Mouse (Mus musculus): ENCODE results near the gene 1700017N19Rik. TPM values are rescaled to one million over a fixed set of nuclear protein-coding genes. Genes with fewer than 3 reads are reported as not detected.

The 1700017N19Rik gene
- polyA plus RNA-seq, 1 experiment from 2014 or later: not detected

DNA sequence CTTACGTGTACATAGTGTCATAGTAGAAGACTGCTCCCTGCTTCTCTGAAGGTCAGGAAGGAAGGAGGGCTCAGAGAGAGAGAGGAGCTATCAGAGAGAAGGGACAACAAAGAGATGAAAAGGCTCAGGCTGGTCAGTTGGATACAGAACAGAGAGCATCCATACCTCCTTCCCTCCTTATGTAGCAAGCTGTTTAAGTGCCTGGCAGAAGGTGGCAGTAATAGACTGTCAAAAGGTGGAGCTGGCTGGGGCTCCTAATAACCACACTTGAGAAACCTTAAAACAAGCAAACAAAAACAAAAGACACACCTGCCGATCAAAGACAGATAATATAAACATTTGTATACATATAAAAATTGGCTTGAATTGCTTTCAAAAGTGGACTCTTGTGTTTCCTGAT lies 14.0 kb downstream of the 1700017N19Rik start:
- no peak overlapping the region for H3K9ac ChIP-seq
- H3K36me3 ChIP-seq: no peaks in the 10 kb centered on the region
- no peak overlapping the region for H3K4me3 ChIP-seq (replicated peaks)
- no peaks in the 10 kb centered on the region for H3K9me3 ChIP-seq (replicated peaks)
- no peak overlapping the region for H3K27ac ChIP-seq
- no peak for ATAC-seq (replicated peaks; ENCODE audit: low FRiP score)
- WGBS: 44% methylated on average over 2 of the region's 2 CpGs
- no peaks in the 10 kb centered on the region for H3K4me1 ChIP-seq
- no peak overlapping the region for H3K4me2 ChIP-seq
- H3K27me3 ChIP-seq: no peaks in the 10 kb centered on the region

GRCm38 (mm10) chr10:100617233-100617903 lies 27.1 kb downstream of the 1700017N19Rik start:
- H3K9ac ChIP-seq: no peak overlapping the region
- H3K27ac ChIP-seq: no peak overlapping the region
- no peaks in the 10 kb centered on the region for H3K27me3 ChIP-seq
- ATAC-seq (replicated peaks; ENCODE audit: low FRiP score): no peak
- H3K4me1 ChIP-seq: no peaks in the 10 kb centered on the region
- no peaks in the 10 kb centered on the region for H3K36me3 ChIP-seq
- H3K4me2 ChIP-seq: no peak overlapping the region
- no peak overlapping the region for H3K4me3 ChIP-seq (replicated peaks)
- 76% methylated on average over 6 of the region's 6 CpGs for WGBS
- no peaks in the 10 kb centered on the region for H3K9me3 ChIP-seq (replicated peaks)

DNA sequence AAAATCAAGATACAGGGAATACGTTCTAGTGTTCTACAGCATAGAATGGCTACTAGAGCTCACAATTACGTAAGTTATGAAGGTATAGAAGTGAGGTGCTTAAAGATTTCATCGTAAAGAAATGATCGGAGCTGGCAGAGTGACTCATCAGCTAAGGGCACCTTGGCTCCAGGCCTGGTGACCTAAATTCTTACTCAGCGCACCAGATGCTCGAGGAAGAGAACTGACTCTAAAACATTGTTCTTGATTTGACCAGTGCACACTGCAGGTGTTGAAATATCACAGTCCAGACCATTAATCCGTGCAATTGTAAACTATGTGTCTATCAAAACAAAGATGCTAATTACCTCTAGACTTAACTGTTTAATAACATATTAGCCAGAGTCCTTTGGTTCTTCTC lies 29.2 kb downstream of the 1700017N19Rik start:
- ATAC-seq (replicated peaks; ENCODE audit: low FRiP score): no peak
- H3K27ac ChIP-seq: no peak overlapping the region
- no peak overlapping the region for H3K4me2 ChIP-seq
- 86% methylated on average over 7 of the region's 7 CpGs for whole genome bisulfite sequencing
- H3K9ac ChIP-seq: no peak overlapping the region
- H3K4me1 ChIP-seq: no peaks in the 10 kb centered on the region
- no peaks in the 10 kb centered on the region for H3K27me3 ChIP-seq
- no peaks in the 10 kb centered on the region for H3K36me3 ChIP-seq
- no peaks in the 10 kb centered on the region for H3K9me3 ChIP-seq (replicated peaks)
- no peak overlapping the region for H3K4me3 ChIP-seq (replicated peaks)

DNA sequence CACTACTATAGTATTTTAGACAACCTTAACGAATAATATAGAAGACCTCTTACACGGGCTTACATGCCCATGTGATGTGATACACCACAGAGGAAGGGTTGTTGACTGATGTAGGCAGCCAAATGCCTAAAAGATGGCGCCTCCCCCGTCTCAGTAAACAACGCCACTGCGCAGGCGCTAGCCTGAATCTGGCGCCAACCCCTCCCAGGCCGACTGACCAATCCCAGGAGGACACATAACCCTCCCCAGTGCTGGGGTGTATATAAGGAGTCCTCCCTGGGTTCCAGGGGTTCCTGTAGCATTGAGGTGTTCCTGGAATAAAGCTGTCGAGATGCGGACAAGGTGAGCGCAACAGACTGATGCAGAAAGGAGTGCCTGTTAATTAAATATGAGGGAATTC lies 29.8 kb downstream of the 1700017N19Rik start:
- Histone ChIP-seq H3K9me3 (replicated peaks) (no peaks in the 10 kb centered on the region), H3K27me3 (no peaks in the 10 kb centered on the region), H3K36me3 (no peaks in the 10 kb centered on the region), H3K27ac (no peak overlapping the region), H3K4me1 (no peaks in the 10 kb centered on the region), H3K9ac (no peak overlapping the region), H3K4me2 (no peak overlapping the region), H3K4me3 (replicated peaks) (no peak overlapping the region)
- no peak; the same call in 1 of the 2 replicates for ATAC-seq (replicated peaks; ENCODE audit: low FRiP score)
- WGBS: 93% methylated on average over 12 of the region's 12 CpGs

DNA sequence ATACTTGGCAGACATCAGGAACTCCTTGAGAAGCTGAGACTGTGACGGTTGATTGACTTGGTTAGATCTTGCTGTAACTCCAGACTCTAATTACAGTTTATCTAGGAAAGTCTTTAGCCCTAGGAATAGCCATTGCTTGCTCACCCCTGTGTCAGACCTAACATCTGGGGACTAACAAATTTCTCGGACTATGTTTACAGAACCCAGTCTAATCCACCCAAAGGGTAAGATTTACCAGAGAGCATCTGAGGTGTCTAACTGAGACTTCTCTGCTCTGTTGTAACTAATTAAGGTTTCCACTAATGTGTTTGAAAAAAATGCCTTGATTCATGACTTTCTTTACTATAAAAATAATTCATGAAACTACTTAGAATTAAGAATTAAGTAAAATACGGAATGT lies 32.2 kb downstream of the 1700017N19Rik start:
- H3K9me3 ChIP-seq (replicated peaks): no peaks in the 10 kb centered on the region
- WGBS: 27% methylated on average over 3 of the region's 3 CpGs
- no peaks in the 10 kb centered on the region for H3K36me3 ChIP-seq
- H3K27me3 ChIP-seq: no peaks in the 10 kb centered on the region
- no peak overlapping the region for H3K4me3 ChIP-seq (replicated peaks)
- ATAC-seq (replicated peaks; ENCODE audit: low FRiP score): peak; percentile 60; the same call in 1 of the 2 replicates
- no peak overlapping the region for H3K9ac ChIP-seq
- no peaks in the 10 kb centered on the region for H3K4me1 ChIP-seq
- H3K4me2 ChIP-seq: no peak overlapping the region
- H3K27ac ChIP-seq: no peak overlapping the region

DNA sequence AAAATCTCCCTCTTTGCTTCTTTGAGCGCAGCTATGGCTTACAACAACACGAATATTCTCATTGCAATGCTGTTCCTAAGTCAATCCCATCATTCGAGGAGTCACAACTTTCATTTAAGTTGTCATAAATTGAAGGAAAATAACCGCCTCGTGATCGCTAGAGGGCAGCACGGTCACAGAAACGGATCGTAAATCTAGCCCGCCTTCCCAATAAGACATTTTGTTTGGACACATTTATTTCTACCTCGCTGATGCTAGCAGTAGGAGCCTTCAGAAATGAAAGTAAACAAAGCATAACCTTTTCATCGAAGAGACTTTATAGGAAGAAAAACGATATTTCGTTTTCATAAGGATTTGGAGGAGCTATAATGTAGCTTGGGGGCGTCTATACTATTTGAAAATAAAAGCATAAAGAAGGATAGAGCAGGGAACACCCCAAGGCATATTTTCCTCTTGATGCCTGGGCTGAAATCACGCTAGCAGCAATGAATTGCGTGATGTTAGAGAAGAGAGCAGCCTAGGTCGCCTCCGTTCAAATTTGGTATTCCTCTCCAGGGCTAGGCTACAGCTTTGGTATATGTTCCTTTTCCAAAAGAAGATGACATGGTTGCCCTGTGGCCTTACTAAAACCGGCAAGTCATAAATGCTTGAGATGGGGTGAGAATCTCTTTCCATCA lies 39.6 kb downstream of the 1700017N19Rik start:
- H3K4me3 ChIP-seq (replicated peaks): peak overlapping the region; percentile 22
- WGBS: 26% methylated on average over 20 of the region's 20 CpGs
- ATAC-seq (replicated peaks; ENCODE audit: low FRiP score): no peak

GRCm38 (mm10) chr10:100642887-100643286 lies 52.6 kb downstream of the 1700017N19Rik start:
- Histone ChIP-seq H3K27me3 (no peaks in the 10 kb centered on the region), H3K9ac (no peak overlapping the region), H3K9me3 (replicated peaks) (no peaks in the 10 kb centered on the region), H3K4me2 (no peak overlapping the region), H3K27ac (no peak overlapping the region), H3K4me1 (no peaks in the 10 kb centered on the region), H3K4me3 (replicated peaks) (no peak overlapping the region), H3K36me3 (no peaks in the 10 kb centered on the region)
- ATAC-seq (replicated peaks; ENCODE audit: low FRiP score): no peak
- WGBS: 76% methylated on average over 3 of the region's 3 CpGs

More for the DNA sequence above, 39.6 kb downstream of the 1700017N19Rik start:
- no peaks in the 10 kb centered on the region for H3K4me1 ChIP-seq
- H3K9me3 ChIP-seq (replicated peaks): no peaks in the 10 kb centered on the region
- no peak overlapping the region for H3K27ac ChIP-seq
- no peak overlapping the region for H3K9ac ChIP-seq
- H3K4me2 ChIP-seq: peak overlapping the region; percentile 42
- H3K27me3 ChIP-seq: no peaks in the 10 kb centered on the region
- no peaks in the 10 kb centered on the region for H3K36me3 ChIP-seq

- Histone ChIP-seq H3K9me3 (replicated peaks) (no peaks in the 10 kb centered on the region), H3K4me2 (no peak overlapping the region)
- 86% methylated on average over 4 of the region's 4 CpGs for WGBS
These were observed 55.1 kb downstream of the 1700017N19Rik start for GRCm38 (mm10) chr10:100645331-100645935.

GRCm38 (mm10) chr10:100654183-100654582 lies 63.9 kb downstream of the 1700017N19Rik start:
- Histone ChIP-seq H3K9me3 (replicated peaks) (no peaks in the 10 kb centered on the region), H3K27me3 (no peaks in the 10 kb centered on the region), H3K27ac (no peak overlapping the region), H3K4me1 (no peaks in the 10 kb centered on the region), H3K9ac (no peak overlapping the region), H3K36me3 (no peaks in the 10 kb centered on the region), H3K4me3 (replicated peaks) (no peak overlapping the region), H3K4me2 (no peak overlapping the region)
- ATAC-seq (replicated peaks; ENCODE audit: low FRiP score): no peak

More at GRCm38 (mm10) chr10:100645331-100645935, 55.1 kb downstream of the 1700017N19Rik start:
- Histone ChIP-seq H3K4me1 (no peaks in the 10 kb centered on the region), H3K4me3 (replicated peaks) (no peak overlapping the region), H3K27ac (no peak overlapping the region), H3K27me3 (no peaks in the 10 kb centered on the region), H3K9ac (no peak overlapping the region), H3K36me3 (no peaks in the 10 kb centered on the region)
- ATAC-seq (replicated peaks; ENCODE audit: low FRiP score): no peak

DNA sequence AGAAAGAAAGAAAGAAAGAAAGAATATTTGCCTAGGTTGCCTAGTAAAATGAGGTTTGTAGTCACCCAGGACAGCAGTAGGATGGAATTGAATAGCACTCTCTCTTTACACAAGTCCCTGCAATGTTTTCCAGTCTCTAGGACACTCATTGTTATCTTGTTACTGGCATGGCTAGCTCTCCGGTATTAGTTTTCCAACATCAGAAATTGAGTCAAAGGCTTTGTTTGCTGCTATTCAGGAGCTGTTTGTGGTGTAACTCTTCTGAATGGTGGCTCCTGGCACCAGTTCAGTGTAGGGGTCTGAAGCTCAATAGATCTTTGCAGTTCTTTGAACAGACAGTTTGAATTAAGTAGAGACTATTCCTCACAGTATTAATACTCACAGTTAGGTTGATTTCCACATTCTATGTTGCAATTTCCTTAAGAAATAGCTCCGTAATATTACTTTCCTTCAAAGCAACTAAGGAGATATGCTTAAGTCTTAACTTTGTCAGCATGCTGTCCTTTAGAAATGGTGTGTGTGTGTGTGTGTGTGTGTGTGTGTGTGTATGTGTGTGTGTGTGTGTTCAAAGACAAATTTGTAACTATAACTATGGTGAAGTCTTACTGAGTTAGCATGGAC lies 71.8 kb downstream of the 1700017N19Rik start:
- no peak overlapping the region for H3K4me3 ChIP-seq (replicated peaks)
- no peaks in the 10 kb centered on the region for H3K27me3 ChIP-seq
- no peak for ATAC-seq (replicated peaks; ENCODE audit: low FRiP score)
- H3K4me1 ChIP-seq: no peaks in the 10 kb centered on the region
- WGBS: 84% methylated on average over 2 of the region's 2 CpGs
- no peak overlapping the region for H3K4me2 ChIP-seq
- no peak overlapping the region for H3K27ac ChIP-seq
- H3K9ac ChIP-seq: no peak overlapping the region
- H3K36me3 ChIP-seq: no peaks in the 10 kb centered on the region
- H3K9me3 ChIP-seq (replicated peaks): no peaks in the 10 kb centered on the region

Measured in kidney, embryonic 15.5 days (tissue).